Mouse (Mus musculus) induced T-regulatory cell, adult 2 months (primary cell): ENCODE data around the gene Kcnq2.
A peak's percentile ranks its signal among the peaks of the same experiment; 100 is the strongest.

Source experiments
- DNase-seq: peaks from one replicate; pipeline ENCODE4 v3.0.0-alpha.2; 2012; ENCODE audit warnings: low read depth

The Kcnq2 gene

GRCm38 (mm10) chr2:181104111-181104510, 31.0 kb downstream of the Kcnq2 start:
- DNase-seq: no peak

- no peak for DNase-seq
Measured at GRCm38 (mm10) chr2:181102161-181102560, 32.9 kb downstream of the Kcnq2 start.

- DNase-seq: no peak
Measured at GRCm38 (mm10) chr2:181101626-181102025, 33.5 kb downstream of the Kcnq2 start.

GRCm38 (mm10) chr2:181100087-181100486, 35.0 kb downstream of the Kcnq2 start:
- DNase-seq: no peak

GRCm38 (mm10) chr2:181090123-181090522, 45.0 kb downstream of the Kcnq2 start:
- DNase-seq: no peak

- DNase-seq: no peak
Measured at GRCm38 (mm10) chr2:181084997-181085396, 50.1 kb downstream of the Kcnq2 start.

- DNase-seq: no peak
Measured at GRCm38 (mm10) chr2:181083945-181084344, 51.2 kb downstream of the Kcnq2 start.

GRCm38 (mm10) chr2:181080886-181081285, 54.2 kb downstream of the Kcnq2 start:
- peak; percentile 28 for DNase-seq

GRCm38 (mm10) chr2:181079518-181079917, 55.6 kb downstream of the Kcnq2 start:
- DNase-seq: no peak

GRCm38 (mm10) chr2:181078908-181079307, 56.2 kb downstream of the Kcnq2 start:
- DNase-seq: no peak

GRCm38 (mm10) chr2:181075501-181075900, 59.6 kb downstream of the Kcnq2 start:
- no peak for DNase-seq

GRCm38 (mm10) chr2:181072403-181072714, 62.7 kb downstream of the Kcnq2 start:
- DNase-seq: no peak

GRCm38 (mm10) chr2:181071706-181072402, 63.2 kb downstream of the Kcnq2 start:
- peak; percentile 83 for DNase-seq

- no peak for DNase-seq
Measured at GRCm38 (mm10) chr2:181070136-181070535, 65.0 kb downstream of the Kcnq2 start.

GRCm38 (mm10) chr2:181068499-181068898, 66.6 kb downstream of the Kcnq2 start:
- no peak for DNase-seq

GRCm38 (mm10) chr2:181065827-181066226, 69.3 kb downstream of the Kcnq2 start:
- DNase-seq: no peak

- DNase-seq: peak; percentile 75
Measured at GRCm38 (mm10) chr2:181060127-181060526, 75.0 kb downstream of the Kcnq2 start.

GRCm38 (mm10) chr2:181058193-181058592, 76.9 kb downstream of the Kcnq2 start:
- no peak for DNase-seq

GRCm38 (mm10) chr2:181057341-181057740, 77.8 kb downstream of the Kcnq2 start:
- no peak for DNase-seq

GRCm38 (mm10) chr2:181052171-181052570, 82.9 kb downstream of the Kcnq2 start:
- DNase-seq: no peak

GRCm38 (mm10) chr2:181048986-181049385, 86.1 kb downstream of the Kcnq2 start:
- no peak for DNase-seq

- no peak for DNase-seq
Measured at GRCm38 (mm10) chr2:181048252-181048945, 86.7 kb downstream of the Kcnq2 start.

GRCm38 (mm10) chr2:181044001-181044400, 91.1 kb downstream of the Kcnq2 start:
- DNase-seq: no peak

- DNase-seq: no peak
Measured at GRCm38 (mm10) chr2:181043437-181043836, 91.7 kb downstream of the Kcnq2 start, which contains the start of gene Chrna4. TSS of gene Chrna4 (minus strand) at chr2:181043546.
